Mouse (Mus musculus) midbrain, embryonic 11.5 days (tissue): Measurements from ENCODE around the gene Wdr18. TPM values are rescaled to one million over a fixed set of nuclear protein-coding genes. Genes with fewer than 3 reads are reported as not detected.

Experiments used
- ATAC-seq: fragments of 200-750 bp; cut with Nextera tagmentation; 2 replicates; pipeline ENCODE4 v1.8.0; 2017; ENCODE audit warnings: moderate TSS enrichment, moderate library complexity; ENCODE audit not compliant: low FRiP score
- DNase-seq: peaks from one replicate; pipeline ENCODE4 v3.0.0; 2015; ENCODE audit warnings: low spot score; ENCODE audit errors: missing footprints
- H3K27ac ChIP-seq: fragments of 300-500 bp; sonication (generic); 2 replicates; pipeline ENCODE4 v1.5.1; 2014; ENCODE audit warnings: low read depth, low read length
- H3K27me3 ChIP-seq: fragments of 300-500 bp; sonication (generic); 2 replicates; pipeline ENCODE4 v1.6.1; 2014; ENCODE audit warnings: mild to moderate bottlenecking, low read length, moderate library complexity, mixed read lengths; ENCODE audit not compliant: control insufficient read depth, insufficient read depth
- H3K36me3 ChIP-seq: fragments of 300-500 bp; sonication (generic); 2 replicates; pipeline ENCODE4 v1.6.1; 2014; ENCODE audit warnings: mild to moderate bottlenecking, low read length, moderate library complexity, mixed read lengths; ENCODE audit not compliant: control insufficient read depth, insufficient read depth
- H3K4me1 ChIP-seq: fragments of 300-500 bp; sonication (generic); 2 replicates; pipeline ENCODE4 v1.6.1; 2014; ENCODE audit warnings: low read length; ENCODE audit not compliant: control insufficient read depth, insufficient read depth
- H3K4me2 ChIP-seq: fragments of 300-500 bp; sonication (generic); 2 replicates; pipeline ENCODE4 v1.6.1; 2014; ENCODE audit warnings: mild to moderate bottlenecking, moderate library complexity
- H3K4me3 ChIP-seq: fragments of 300-500 bp; sonication (generic); 2 replicates; pipeline ENCODE4 v1.5.1; 2014; ENCODE audit warnings: low read depth, low read length
- H3K9ac ChIP-seq: fragments of 300-500 bp; sonication (generic); 2 replicates; pipeline ENCODE4 v1.6.1; 2014; ENCODE audit warnings: low read length
- H3K9me3 ChIP-seq: fragments of 300-500 bp; sonication (generic); 2 replicates; pipeline ENCODE4 v1.6.1; 2016; ENCODE audit warnings: low read length; ENCODE audit not compliant: control insufficient read depth
- WGBS: fragments of 180-500 bp; shearing (Covaris S2); extraction: QIAGEN DNeasy Blood & Tissue Kit; methylation state at CpG from one replicate; pipeline ENCODE4 v1.1.7; 2014; 5-methylcytosine and 5-hydroxymethylcytosine counted together
- polyA plus RNA-seq: library from polyadenylated mRNA; unstranded; fragments of >200 nt; fragmentation: Nextera tagmentation; extraction: Ambion mirVana; gene quantifications from 2 replicates; pipeline ENCODE4 v1.2.1, GENCODE M21; 2014

Wdr18 gene
- polyA plus RNA-seq, 1 experiment from 2014 or later, result 98.4 TPM

DNA sequence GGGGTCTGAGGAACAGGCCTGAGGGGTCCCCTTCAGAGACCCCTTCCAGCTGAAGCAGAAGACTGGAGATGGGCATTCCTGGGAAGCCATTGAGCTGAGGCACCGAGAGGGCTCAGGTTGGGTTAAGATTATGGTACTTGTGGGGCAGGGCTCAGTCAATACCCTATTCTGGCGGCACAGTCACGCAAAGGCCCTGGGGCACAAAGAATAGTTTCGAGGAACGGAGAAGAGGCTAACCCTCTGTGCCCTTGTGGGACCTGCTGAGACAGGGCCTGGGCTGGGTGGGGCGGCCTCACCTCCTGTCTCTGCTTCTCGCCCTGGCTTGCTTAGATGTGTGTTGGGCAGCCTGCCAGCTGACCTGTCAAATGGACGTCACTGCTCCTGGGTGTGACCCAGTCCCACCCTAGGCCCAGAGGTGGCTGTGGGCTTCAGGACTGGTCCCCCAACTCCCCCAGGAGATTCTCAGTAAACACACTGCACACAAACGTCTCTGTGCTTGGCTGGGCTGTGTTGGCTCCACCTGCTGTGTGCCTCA, 26.7 kb upstream of the Wdr18 start:
- 71% methylated on average over 9 of the region's 9 CpGs for WGBS
- DNase-seq (no peak), ATAC-seq (no peak)
- Histone ChIP-seq H3K9ac (0 out of 2 replicates have a peak overlapping the region, but pooled peaks have one; percentile 24), H3K27ac (no peak overlapping the region; the same call in 1 of the 2 replicates), H3K36me3 (no peaks in the 10 kb centered on the region), H3K9me3 (no peaks in the 10 kb centered on the region), H3K27me3 (no peaks in the 10 kb centered on the region; the same call in 1 of the 2 replicates), H3K4me2 (no peak overlapping the region), H3K4me1 (peaks cover 36% of the 10 kb centered on the region), H3K4me3 (no peak overlapping the region)

- Histone ChIP-seq H3K36me3 (no peaks in the 10 kb centered on the region), H3K4me1 (peaks cover 34% of the 10 kb centered on the region), H3K4me3 (no peak overlapping the region), H3K9ac (no peak overlapping the region), H3K27ac (no peak overlapping the region), H3K27me3 (no peaks in the 10 kb centered on the region; the same call in 1 of the 2 replicates), H3K4me2 (no peak overlapping the region), H3K9me3 (no peaks in the 10 kb centered on the region)
- 27% methylated on average over 6 of the region's 6 CpGs for WGBS
- ATAC-seq, result no peak
- DNase-seq, result no peak
Measured at GRCm38 (mm10) chr10:79933861-79934260, 26.1 kb upstream of the Wdr18 start.

- no peak overlapping the region for H3K4me2 ChIP-seq
- H3K27ac ChIP-seq, result no peak overlapping the region
- H3K27me3 ChIP-seq, result no peaks in the 10 kb centered on the region; the same call in 1 of the 2 replicates
- H3K4me3 ChIP-seq, result no peak overlapping the region
- no peak overlapping the region for H3K9ac ChIP-seq
- DNase-seq (no peak), ATAC-seq (no peak)
- H3K9me3 ChIP-seq, result no peaks in the 10 kb centered on the region
- WGBS, result 77% methylated on average over 13 of the region's 13 CpGs
- H3K36me3 ChIP-seq, result no peaks in the 10 kb centered on the region
- H3K4me1 ChIP-seq, result peaks cover 30% of the 10 kb centered on the region
Measured at GRCm38 (mm10) chr10:79934272-79934721, 25.7 kb upstream of the Wdr18 start.

GRCm38 (mm10) chr10:79934794-79935569, 25.0 kb upstream of the Wdr18 start:
- Histone ChIP-seq H3K27me3 (no peaks in the 10 kb centered on the region; the same call in 1 of the 2 replicates), H3K4me1 (peaks cover 29% of the 10 kb centered on the region), H3K27ac (no peak overlapping the region), H3K9ac (no peak overlapping the region), H3K4me2 (no peak overlapping the region), H3K36me3 (no peaks in the 10 kb centered on the region), H3K9me3 (no peaks in the 10 kb centered on the region), H3K4me3 (no peak overlapping the region)
- 93% methylated on average over 16 of the region's 16 CpGs for WGBS
- DNase-seq (no peak), ATAC-seq (no peak)

DNA sequence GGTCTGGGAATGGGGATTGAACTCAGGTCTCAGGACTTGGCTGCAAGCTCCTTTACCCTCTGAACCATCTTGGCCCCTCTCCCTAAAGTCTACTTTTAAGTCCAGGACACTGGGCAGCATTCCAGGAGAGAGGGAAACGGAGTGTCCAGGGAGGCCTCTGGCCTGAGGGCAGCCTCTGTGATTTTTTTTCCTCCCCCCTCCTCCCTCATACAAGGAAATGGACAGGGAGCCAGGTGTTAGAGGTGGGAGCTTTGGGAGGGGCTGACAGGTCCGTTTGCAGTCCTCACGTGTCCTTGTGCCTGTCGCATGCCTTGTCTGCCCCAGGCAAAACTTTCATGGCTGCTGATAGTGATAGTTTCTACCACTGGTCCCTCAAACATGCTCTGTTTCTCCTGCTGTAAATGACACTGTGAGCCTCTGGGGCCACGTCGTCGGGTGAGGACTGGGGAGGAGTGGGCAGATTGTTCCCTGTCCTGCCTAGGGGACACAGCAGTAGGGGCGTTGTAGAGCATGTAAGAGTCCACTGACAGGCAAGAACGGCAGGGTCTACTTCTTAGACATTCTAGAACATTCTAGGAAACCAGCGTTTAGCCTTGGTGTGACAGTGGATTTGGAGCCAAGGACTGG, 23.6 kb upstream of the Wdr18 start:
- H3K27me3 ChIP-seq, result no peaks in the 10 kb centered on the region; the same call in 1 of the 2 replicates
- no peak overlapping the region for H3K9ac ChIP-seq
- no peak overlapping the region for H3K27ac ChIP-seq
- no peaks in the 10 kb centered on the region for H3K36me3 ChIP-seq
- 81% methylated on average over 10 of the region's 10 CpGs for WGBS
- ATAC-seq (no peak), DNase-seq (no peak)
- H3K4me2 ChIP-seq, result no peak overlapping the region
- no peaks in the 10 kb centered on the region for H3K9me3 ChIP-seq
- no peak overlapping the region for H3K4me3 ChIP-seq
- H3K4me1 ChIP-seq, result peaks cover 26% of the 10 kb centered on the region

DNA sequence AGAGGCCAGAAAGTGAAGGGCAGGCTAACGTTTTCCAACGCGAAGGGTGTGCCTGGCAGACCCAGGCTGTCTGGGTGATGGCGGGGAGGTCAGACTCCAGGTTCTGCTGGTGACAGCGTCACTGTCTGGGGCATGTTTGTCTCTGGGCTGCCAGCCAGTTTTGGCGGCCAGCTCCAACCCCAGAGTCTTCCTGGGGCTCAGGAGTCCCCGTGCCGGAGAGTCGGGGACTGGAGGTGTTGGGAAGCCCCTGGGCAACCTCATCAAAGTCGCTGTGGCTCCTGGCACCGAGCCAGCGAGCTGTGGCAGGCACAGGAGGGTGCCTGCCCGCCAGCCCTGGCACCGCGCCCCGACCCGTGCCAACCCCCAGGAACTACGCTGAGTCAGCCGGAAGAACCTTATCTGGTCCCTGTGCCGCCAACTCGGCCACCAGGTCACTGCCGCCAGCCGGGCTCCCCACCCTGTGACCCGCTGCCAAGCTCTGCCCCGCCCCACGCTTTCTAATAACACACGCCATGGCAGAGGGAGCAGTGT, 23.0 kb upstream of the Wdr18 start:
- ATAC-seq (no peak), DNase-seq (no peak)
- Histone ChIP-seq H3K9ac (no peak overlapping the region), H3K9me3 (no peaks in the 10 kb centered on the region), H3K27me3 (no peaks in the 10 kb centered on the region; the same call in 1 of the 2 replicates), H3K4me1 (peaks cover 26% of the 10 kb centered on the region), H3K4me3 (no peak overlapping the region), H3K4me2 (no peak overlapping the region), H3K36me3 (no peaks in the 10 kb centered on the region), H3K27ac (no peak overlapping the region)
- 82% methylated on average over 27 of the region's 27 CpGs for WGBS

DNA sequence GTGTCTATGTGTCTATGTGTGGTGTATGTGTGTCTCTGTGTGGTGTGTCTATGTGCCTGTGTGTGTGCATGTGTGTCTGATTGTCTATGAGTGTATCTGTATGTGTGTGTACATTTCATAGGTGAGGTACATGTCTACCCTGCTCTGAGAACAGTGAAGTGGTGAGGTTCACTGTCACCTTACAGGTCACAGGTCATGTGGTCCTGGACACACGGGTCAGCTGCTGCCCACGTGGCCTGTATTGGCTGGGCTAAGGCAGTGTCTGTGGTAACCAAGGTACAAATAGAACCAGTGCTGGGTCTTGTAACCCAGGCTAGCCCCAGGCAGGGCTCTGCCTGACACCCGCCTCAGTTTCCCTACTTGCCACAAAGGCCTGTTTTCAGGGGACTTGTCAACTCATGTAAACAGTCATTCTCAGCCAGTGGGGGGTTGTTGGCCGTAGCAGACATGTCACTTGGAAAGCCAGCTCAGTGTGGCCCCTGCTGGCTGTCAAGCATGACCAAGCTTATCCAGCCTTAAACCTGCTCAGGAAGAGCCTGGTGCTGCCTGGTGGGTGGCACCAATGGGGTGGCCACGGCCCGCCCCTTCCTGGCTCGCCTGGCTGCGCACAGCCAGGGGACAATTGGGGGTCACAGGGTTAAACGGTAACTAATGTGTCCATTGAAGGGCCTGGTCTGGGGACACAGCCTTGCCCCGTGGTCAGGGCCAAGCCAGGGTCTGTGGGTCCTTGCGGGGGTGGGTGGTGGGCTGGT, 22.0 kb upstream of the Wdr18 start:
- H3K4me1 ChIP-seq, result peaks cover 20% of the 10 kb centered on the region
- no peaks in the 10 kb centered on the region; the same call in 1 of the 2 replicates for H3K27me3 ChIP-seq
- no peak overlapping the region for H3K9ac ChIP-seq
- H3K9me3 ChIP-seq, result no peaks in the 10 kb centered on the region
- no peaks in the 10 kb centered on the region for H3K36me3 ChIP-seq
- no peak for DNase-seq
- H3K27ac ChIP-seq, result no peak overlapping the region
- no peak overlapping the region for H3K4me2 ChIP-seq
- no peak overlapping the region for H3K4me3 ChIP-seq
- 42% methylated on average over 11 of the region's 11 CpGs for WGBS
- ATAC-seq, result no peak

DNA sequence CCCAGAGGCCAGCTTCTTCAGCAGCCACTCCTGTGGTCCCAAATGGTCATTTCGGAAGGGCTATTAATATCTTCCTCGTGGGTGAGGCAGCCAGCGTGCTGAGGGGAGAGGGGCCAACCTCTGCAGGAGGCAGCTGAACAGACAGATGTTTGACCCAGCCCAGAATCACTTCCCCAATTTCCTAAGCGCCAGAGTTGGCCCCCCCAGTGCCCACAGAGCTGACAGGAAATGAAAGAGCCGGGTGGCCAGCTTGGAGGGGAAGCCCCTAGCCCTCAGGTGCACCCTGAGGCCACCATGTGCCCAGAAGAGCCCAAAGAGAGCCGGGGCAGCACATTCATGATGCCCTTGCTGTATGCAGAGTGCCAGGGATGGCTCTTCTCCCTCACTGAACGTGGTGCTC, 19.2 kb upstream of the Wdr18 start:
- Histone ChIP-seq H3K4me3 (no peak overlapping the region), H3K27me3 (no peaks in the 10 kb centered on the region)

More for the DNA sequence above, 19.2 kb upstream of the Wdr18 start:
- Histone ChIP-seq H3K4me1 (peaks cover 14% of the 10 kb centered on the region), H3K36me3 (no peaks in the 10 kb centered on the region), H3K9me3 (no peaks in the 10 kb centered on the region), H3K4me2 (no peak overlapping the region), H3K9ac (no peak overlapping the region), H3K27ac (no peak overlapping the region)
- DNase-seq, result no peak
- ATAC-seq, result no peak
- 62% methylated on average over 7 of the region's 7 CpGs for WGBS
